Mouse (Mus musculus) liver, embryonic 14.5 days (tissue): ENCODE data around the gene Nlrx1. TPM values are rescaled to one million over a fixed set of nuclear protein-coding genes. Genes with fewer than 3 reads are reported as not detected.

Experiments used
- ATAC-seq: fragments of 200-750 bp; cut with Nextera tagmentation; 2 replicates; pipeline ENCODE4 v1.8.0; 2017; ENCODE audit warnings: moderate number of reproducible peaks, mild to moderate bottlenecking, moderate library complexity; ENCODE audit not compliant: insufficient read depth
- DNase-seq, 3 experiments: peaks; one replicate each; pipeline ENCODE4 v3.0.0-alpha.2; 2012 to 2013; ENCODE audit warnings: low read depth in 3 of 3, low spot score in 3 of 3
- H3K27ac ChIP-seq: fragments of 300-500 bp; sonication (generic); 2 replicates; pipeline ENCODE4 v1.5.1; 2014; ENCODE audit warnings: moderate library complexity, mild to moderate bottlenecking, control low read depth, inconsistent platforms
- H3K27me3 ChIP-seq: fragments of 300-500 bp; sonication (generic); 2 replicates; pipeline ENCODE4 v1.6.1; 2014; ENCODE audit warnings: mild to moderate bottlenecking, low read length, moderate library complexity; ENCODE audit not compliant: control insufficient read depth, insufficient read depth
- H3K36me3 ChIP-seq: fragments of 300-500 bp; sonication (generic); replicated peaks from 2 replicates; pipeline ENCODE4 v1.6.1; 2014; ENCODE audit warnings: low read depth; ENCODE audit not compliant: control insufficient read depth, insufficient read depth
- H3K4me1 ChIP-seq, 2 experiments: fragments of 200-500 bp in 1 of 2; fragments of 300-500 bp in 1 of 2; sonication (generic) in 1 of 2; replicated peaks; 2 replicates each; pipeline ENCODE4 v1.6.1; 2012 to 2014; ENCODE audit warnings: antibody characterized with exemption in 1 of 2, inconsistent platforms in 1 of 2, low read length in 1 of 2; ENCODE audit not compliant: control insufficient read depth in 2 of 2, insufficient read depth in 2 of 2
- H3K4me2 ChIP-seq: fragments of 300-500 bp; sonication (generic); 2 replicates; pipeline ENCODE4 v1.6.1; 2014; ENCODE audit warnings: low read depth, mild to moderate bottlenecking, control low read depth, moderate library complexity
- H3K4me3 ChIP-seq, 2 experiments: fragments of 200-500 bp in 1 of 2; fragments of 300-500 bp in 1 of 2; sonication (generic) in 1 of 2; 2 replicates each; pipeline ENCODE4 v1.5.1; 2012 to 2014; ENCODE audit warnings: low read depth in 2 of 2, low read length in 2 of 2, mild to moderate bottlenecking in 2 of 2, control low read depth in 1 of 2, inconsistent platforms in 1 of 2, moderate library complexity in 1 of 2; ENCODE audit not compliant: insufficient read depth in 1 of 2
- H3K9ac ChIP-seq: fragments of 300-500 bp; sonication (generic); replicated peaks from 2 replicates; pipeline ENCODE4 v1.6.1; 2014; ENCODE audit warnings: mild to moderate bottlenecking, control low read depth, moderate library complexity
- H3K9me3 ChIP-seq: fragments of 300-500 bp; sonication (generic); 2 replicates; pipeline ENCODE4 v1.6.1; 2016; ENCODE audit warnings: low read length, mixed read lengths; ENCODE audit not compliant: control insufficient read depth
- CTCF ChIP-seq: IDR thresholded peaks from 2 replicates; pipeline ENCODE4 v1.5.1; 2016; ENCODE audit warnings: antibody characterized with exemption, low read depth, control low read depth
- EP300 ChIP-seq: IDR thresholded peaks from 2 replicates; pipeline ENCODE4 v1.6.1; 2016; ENCODE audit warnings: antibody characterized with exemption, low read depth
- WGBS: fragments of 180-500 bp; shearing (Covaris S2); extraction: QIAGEN DNeasy Blood & Tissue Kit; methylation state at CpG from one replicate; pipeline ENCODE4 v1.1.7; 2014; ENCODE audit not compliant: insufficient replicate concordance; 5-methylcytosine and 5-hydroxymethylcytosine counted together
- polyA plus RNA-seq, 2 experiments: library from polyadenylated mRNA; depleted of rRNA in 1 of 2; stranded (reverse) in 1 of 2; unstranded in 1 of 2; fragments of >200 nt; fragmentation: Nextera tagmentation in 1 of 2; extraction: Ambion mirVana in 1 of 2; gene quantifications; 2 replicates each; pipeline versions ENCODE4 v1.2.1 to v1.2.3; 2012 to 2014

Nlrx1 gene
- polyA plus RNA-seq, 2 experiments, result 1.5 to 2.7 TPM

DNA sequence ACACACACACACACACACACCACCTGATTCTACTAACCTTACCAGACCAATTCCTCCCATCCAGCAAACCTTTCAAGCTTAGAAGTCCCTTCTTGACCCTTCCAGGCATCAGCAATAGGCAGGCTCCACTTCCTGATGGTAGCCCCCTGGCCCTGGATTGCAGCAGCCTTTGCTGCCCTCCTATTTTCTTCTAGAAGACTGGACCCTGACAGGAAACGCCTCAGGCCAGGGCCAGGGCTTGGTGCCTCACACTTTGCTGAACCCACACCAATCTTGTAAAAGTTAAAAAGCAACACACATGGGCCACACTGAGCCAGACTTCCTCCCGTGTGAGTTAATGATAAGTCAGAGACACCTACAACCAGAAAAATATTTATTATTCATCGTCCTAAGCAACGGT lies 31.3 kb downstream of the Nlrx1 start:
- Histone ChIP-seq H3K4me2 (no peak overlapping the region), H3K9me3 (no peaks in the 10 kb centered on the region), H3K4me1 (peaks cover 4 to 10% of the 10 kb centered on the region in 2 experiments), H3K36me3 (no peaks in the 10 kb centered on the region), H3K27me3 (no peaks in the 10 kb centered on the region; the same call in none of the 2 replicates), H3K4me3 (no peak overlapping the region), H3K9ac (no peak overlapping the region), H3K27ac (no peak overlapping the region)
- 56% methylated on average over 4 of the region's 4 CpGs for WGBS
- ATAC-seq (no peak), DNase-seq (no peak)
- TF ChIP-seq CTCF (no peak), EP300 (no peak)

DNA sequence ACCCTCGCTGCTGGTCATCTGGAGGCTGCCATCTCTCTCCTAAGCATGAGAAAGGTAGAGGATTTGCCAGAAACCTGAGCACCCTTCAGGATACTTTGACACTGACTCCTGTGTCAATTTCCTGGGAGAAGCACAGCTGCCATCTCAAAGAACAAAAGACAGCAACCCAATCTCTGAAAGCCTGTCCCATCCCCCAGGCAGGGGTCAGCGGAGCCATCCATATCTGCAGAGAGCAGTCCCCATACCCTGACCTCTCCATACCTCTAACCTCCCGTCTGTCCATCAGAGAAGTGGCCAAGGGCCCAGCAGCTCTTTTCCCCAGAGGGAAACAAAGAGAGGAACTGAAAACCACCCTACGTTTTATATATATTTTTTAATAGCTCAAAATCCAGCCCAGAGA lies 31.8 kb downstream of the Nlrx1 start:
- no peak for TF ChIP-seq CTCF
- TF ChIP-seq EP300, result no peak
- DNase-seq (no peak), ATAC-seq (no peak)
- no peak overlapping the region for H3K4me2 ChIP-seq
- H3K9ac ChIP-seq, result no peak overlapping the region
- no peaks in the 10 kb centered on the region for H3K36me3 ChIP-seq
- 58% methylated on average over 4 of the region's 4 CpGs for WGBS
- H3K4me3 ChIP-seq, result no peak overlapping the region
- H3K27ac ChIP-seq, result no peak overlapping the region
- no peaks in the 10 kb centered on the region for H3K9me3 ChIP-seq
- peaks cover 7 to 15% of the 10 kb centered on the region in 2 experiments for H3K4me1 ChIP-seq
- H3K27me3 ChIP-seq, result no peaks in the 10 kb centered on the region; the same call in none of the 2 replicates

GRCm38 (mm10) chr9:44234479-44235427 lies 33.6 kb downstream of the Nlrx1 start:
- TF ChIP-seq EP300 (no peak), CTCF (no peak)
- peaks cover 10 to 16% of the 10 kb centered on the region in 2 experiments for H3K4me1 ChIP-seq
- H3K4me2 ChIP-seq, result peak overlapping the region; percentile 94
- no peaks in the 10 kb centered on the region for H3K27me3 ChIP-seq
- H3K9me3 ChIP-seq, result no peaks in the 10 kb centered on the region
- DNase-seq, result peak; percentile 60 to 66 (median 62)
- WGBS, result 11% methylated on average over 19 of the region's 19 CpGs
- H3K27ac ChIP-seq, result peak overlapping the region; percentile 80
- H3K4me3 ChIP-seq, result peak overlapping the region; percentile 84 to 98
- H3K9ac ChIP-seq, result peak overlapping the region; percentile 95
- no peaks in the 10 kb centered on the region for H3K36me3 ChIP-seq
- peak; percentile 47 for ATAC-seq

GRCm38 (mm10) chr9:44233802-44234478 lies 34.5 kb downstream of the Nlrx1 start, which contains the start of gene Cbl:
TSS of gene Cbl (minus strand) at chr9:44234049.
- Histone ChIP-seq H3K9me3 (no peaks in the 10 kb centered on the region), H3K4me3 (peak within 1 kb of the TSS; percentile 84 to 98), H3K36me3 (no peaks in the 10 kb centered on the region), H3K4me1 (peaks cover 10 to 16% of the 10 kb centered on the region in 2 experiments), H3K27me3 (no peaks in the 10 kb centered on the region), H3K9ac (peak within 1 kb of the TSS; percentile 95), H3K27ac (peak within 1 kb of the TSS; percentile 80), H3K4me2 (peak within 1 kb of the TSS; percentile 94)
- DNase-seq, result peak; percentile 92 to 96 (median 92)
- ATAC-seq, result peak; percentile 93
- under 1% methylated on average over 65 of the region's 76 CpGs for WGBS
- peak; percentile 29 for TF ChIP-seq EP300
- TF ChIP-seq CTCF, result peak; percentile 98
